Mouse (Mus musculus) Patski (cell line): ENCODE measurements around the gene Rab11a. TPM values are rescaled to one million over a fixed set of nuclear protein-coding genes. Genes with fewer than 3 reads are reported as not detected.
"Not testable (repeated sequence)": the region's sequence is repeated elsewhere in the genome, so short reads cannot be mapped to it uniquely, and the experiment has no call there.

ENCODE experiments used
- ATAC-seq: fragments of 100-300 bp; one replicate; pipeline ENCODE4 v1.8.0; 2021
- CTCF ChIA-PET: fragments of 350-600 bp; sonication (Branson Sonifier 250); formaldehyde crosslinking; loops from one replicate; lab custom pipeline; 2022; ENCODE audit warnings: inconsistent platforms; lab: Charles Lee
- POLR2A ChIA-PET: fragments of 350-600 bp; sonication (Branson Sonifier 250); formaldehyde crosslinking; loops from one replicate; lab custom pipeline; 2022; ENCODE audit warnings: antibody characterized with exemption, inconsistent platforms; lab: Charles Lee
- DNase-seq: peaks from one replicate; pipeline ENCODE4 v3.0.0-alpha.2; 2011; ENCODE audit warnings: low read depth, low spot score
- H3K27me3 ChIP-seq: fragments of 371-371 bp; one replicate; pipeline ENCODE4 v1.5.1; 2021
- CTCF ChIP-seq: fragments of 100-300 bp; IDR thresholded peaks from one replicate; pipeline ENCODE4 v1.5.1; 2021
- in situ Hi-C: fragments of 300-500 bp; cut with MboI; formaldehyde crosslinking; loops from 3 replicates; pipeline ENCODE4 v1.11.1; 2018; ENCODE audit warnings: low pct_unique_long_range_greater_than_20kb, mixed read lengths
- polyA plus RNA-seq: library from polyadenylated mRNA; unstranded; gene quantifications from one replicate; pipeline ENCODE4 v1.2.3, GENCODE M21; 2021

The Rab11a gene
- polyA plus RNA-seq, 1 experiment from 2014 or later = 579 TPM

- ATAC-seq (no peak), DNase-seq (no peak)
- no peaks in the 10 kb centered on the region for H3K27me3 ChIP-seq
- in situ Hi-C loops = no loop called here
- CTCF ChIA-PET = no interaction called here
- TF ChIP-seq CTCF = no peak
- POLR2A ChIA-PET = no interaction called here
These were observed 15.0 kb upstream of the Rab11a start for GRCm38 (mm10) chr9:64752575-64752974.

GRCm38 (mm10) chr9:64749314-64749713 lies 11.8 kb upstream of the Rab11a start:
- in situ Hi-C loops = no loop called here
- ChIA-PET CTCF (no interaction called here), POLR2A (no interaction called here)
- H3K27me3 ChIP-seq = no peaks in the 10 kb centered on the region
- TF ChIP-seq CTCF = no peak
- no peak for ATAC-seq
- no peak for DNase-seq

GRCm38 (mm10) chr9:64747735-64748134 lies 10.2 kb upstream of the Rab11a start:
- POLR2A ChIA-PET = interaction anchor here (0.7 to 1.4 kb wide), 2 partner anchors 10 to 12 kb away, joined by 3 to 4 read pairs; partner anchors contain the start of gene Rab11a

GRCm38 (mm10) chr9:64742453-64742852 lies 4.9 kb upstream of the Rab11a start:
- CTCF ChIA-PET = no interaction called here
- DNase-seq = no peak
- no peak for ATAC-seq
- in situ Hi-C loops = no loop called here
- POLR2A ChIA-PET = no interaction called here
- no peak for TF ChIP-seq CTCF
- no peaks in the 10 kb centered on the region for H3K27me3 ChIP-seq

More at GRCm38 (mm10) chr9:64747735-64748134, 10.2 kb upstream of the Rab11a start:
- CTCF ChIA-PET = no interaction called here
- H3K27me3 ChIP-seq = no peaks in the 10 kb centered on the region
- peak; percentile 59 for DNase-seq
- TF ChIP-seq CTCF = no peak
- ATAC-seq = no peak
- in situ Hi-C loops = no loop called here

- TF ChIP-seq CTCF = no peak
- in situ Hi-C loops = no loop called here
- ChIA-PET POLR2A (interaction anchor here (1.5 kb wide), 1 partner anchor 8 kb away, joined by 4 read pairs; no protein-coding TSS in a partner anchor), CTCF (interaction anchor here (1.3 kb wide), 1 partner anchor 18 kb away, joined by 4 read pairs; no protein-coding TSS in a partner anchor)
- H3K27me3 ChIP-seq = no peaks in the 10 kb centered on the region
- DNase-seq (no peak), ATAC-seq (no peak)
These were observed 1.4 kb upstream of the Rab11a start for GRCm38 (mm10) chr9:64739001-64739400.

GRCm38 (mm10) chr9:64736639-64737405 lies 736 bp downstream of the Rab11a start:
- CTCF ChIA-PET = interaction anchor here (1.2 kb wide), 1 partner anchor 22 kb away, joined by 3 read pairs; no protein-coding TSS in a partner anchor
- ATAC-seq (peak; percentile 63), DNase-seq (peak; percentile 24)
- in situ Hi-C loops = no loop called here
- TF ChIP-seq CTCF = peak; percentile 40
- no peaks in the 10 kb centered on the region for H3K27me3 ChIP-seq
- POLR2A ChIA-PET = interaction anchor here (0.8 kb wide), 1 partner anchor 11 kb away, joined by 3 read pairs; no protein-coding TSS in a partner anchor

GRCm38 (mm10) chr9:64736076-64736638 lies 1.4 kb downstream of the Rab11a start:
- no peak for TF ChIP-seq CTCF
- in situ Hi-C loops = no loop called here
- DNase-seq (no peak), ATAC-seq (no peak)
- CTCF ChIA-PET = interaction anchor here (1.2 to 1.4 kb wide), 2 partner anchors 13 to 21 kb away, joined by 3 to 6 read pairs; no protein-coding TSS in a partner anchor
- no peaks in the 10 kb centered on the region for H3K27me3 ChIP-seq
- POLR2A ChIA-PET = interaction anchor here (0.8 to 1.3 kb wide), 2 partner anchors 11 to 35 kb away, joined by 3 read pairs; no protein-coding TSS in a partner anchor

GRCm38 (mm10) chr9:64734992-64735391 lies 2.6 kb downstream of the Rab11a start:
- POLR2A ChIA-PET = interaction anchor here (1.3 kb wide), 1 partner anchor 33 kb away, joined by 3 read pairs; no protein-coding TSS in a partner anchor
- in situ Hi-C loops = not testable (repeated sequence)

GRCm38 (mm10) chr9:64734166-64734565 lies 3.4 kb downstream of the Rab11a start:
- H3K27me3 ChIP-seq = no peaks in the 10 kb centered on the region
- no peak for TF ChIP-seq CTCF
- in situ Hi-C loops = no loop called here
- DNase-seq (peak; percentile 20), ATAC-seq (no peak)
- CTCF ChIA-PET = interaction anchor here (1.1 to 1.7 kb wide), 4 partner anchors 9 to 36 kb away, joined by 3 to 4 read pairs (median 3); no protein-coding TSS in a partner anchor
- POLR2A ChIA-PET = interaction anchor here (1.5 kb wide), 2 partner anchors 12 to 34 kb away, joined by 4 to 7 read pairs; no protein-coding TSS in a partner anchor

More at GRCm38 (mm10) chr9:64734992-64735391, 2.6 kb downstream of the Rab11a start:
- not testable (repeated sequence) for H3K27me3 ChIP-seq, ATAC-seq, DNase-seq
- CTCF ChIA-PET = interaction anchor here (1.1 to 1.4 kb wide), 2 partner anchors 12 to 35 kb away, joined by 3 to 6 read pairs; no protein-coding TSS in a partner anchor

GRCm38 (mm10) chr9:64731029-64731560 lies 6.5 kb downstream of the Rab11a start:
- no peak for TF ChIP-seq CTCF
- ChIA-PET CTCF (no interaction called here), POLR2A (no interaction called here)
- no peaks in the 10 kb centered on the region for H3K27me3 ChIP-seq
- DNase-seq = no peak
- in situ Hi-C loops = no loop called here
- no peak for ATAC-seq
